Mouse (Mus musculus): ENCODE data around the gene Bphl. TPM values are rescaled to one million over a fixed set of nuclear protein-coding genes. Genes with fewer than 3 reads are reported as not detected.

Bphl gene
- total RNA-seq, 2 experiments from 2014 or later: 28.5 to 29.2 TPM

Other genes with a start within 250 kb of the Bphl start
- gene Serpinb6e, start 194.2 kb upstream of the Bphl start, total RNA-seq (2021): not detected
- under 1 TPM; 0.20 to 0.29 TPM for gene Serpinb6c, start 131.9 kb upstream of the Bphl start, total RNA-seq (2021)
- gene Nqo2, start 72.9 kb upstream of the Bphl start, total RNA-seq (2021): 10 to 100 TPM; 21.6 to 23.9 TPM
- gene Ripk1, start 35.2 kb upstream of the Bphl start, total RNA-seq (2021): 10 to 100 TPM; 11.8 to 13.2 TPM
- 10 to 100 TPM; 91.9 to 96.1 TPM for gene Serpinb6a, start 34.8 kb upstream of the Bphl start, total RNA-seq (2021)
- gene Tubb2a, start 40.4 kb downstream of the Bphl start, total RNA-seq (2021): 100 to 1,000 TPM; 168 to 177 TPM
- 100 to 1,000 TPM; 100 to 106 TPM for gene Tubb2b, start 92.9 kb downstream of the Bphl start, total RNA-seq (2021)
- gene Psmg4, start 125.4 kb downstream of the Bphl start, total RNA-seq (2021): 10 to 100 TPM; 41.1 to 41.3 TPM

All from heart, postnatal 4 days (tissue).